Mouse (Mus musculus): Measurements from ENCODE around the gene Cenpl. TPM values are rescaled to one million over a fixed set of nuclear protein-coding genes. Genes with fewer than 3 reads are reported as not detected.

Gene Cenpl
- polyA plus RNA-seq, 1 experiment from 2014 or later, result 25.7 TPM

DNA sequence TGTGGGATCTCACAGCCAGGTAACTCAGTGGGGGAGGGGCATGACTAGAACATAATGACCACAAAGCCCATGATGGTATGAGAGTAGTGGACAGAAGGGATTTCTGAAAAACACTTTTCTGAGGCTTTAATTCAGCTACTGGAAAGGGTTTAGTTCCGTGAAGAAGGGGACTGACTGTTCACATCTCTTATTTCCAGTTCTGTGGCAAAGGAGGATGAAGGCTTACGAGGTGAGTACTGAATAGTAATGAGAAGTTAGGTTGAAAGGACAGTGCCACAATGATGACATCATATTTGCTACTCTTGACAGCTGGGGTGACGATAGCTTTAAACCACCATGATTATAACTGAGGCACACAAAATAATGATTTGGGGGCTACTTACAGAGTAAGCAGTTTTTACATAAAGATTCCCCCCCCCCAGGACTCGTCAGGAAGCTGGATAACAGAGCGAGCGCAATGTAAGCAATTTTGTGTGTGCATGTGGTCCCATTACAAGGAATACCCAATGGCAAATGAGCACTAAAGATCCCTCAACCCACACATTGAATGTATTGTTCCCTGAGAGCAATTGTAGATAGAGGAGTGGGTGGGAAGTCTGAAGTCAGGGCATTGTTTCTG lies 34.6 kb upstream of the Cenpl start:
- H3K9ac ChIP-seq, result peak overlapping the region; percentile 59
- H3K9me3 ChIP-seq, result no peaks in the 10 kb centered on the region
- 0% methylated on average over 6 of the region's 6 CpGs for WGBS
- no peak for ATAC-seq (ENCODE audit: insufficient read depth, low FRiP score, low read depth)
- H3K27me3 ChIP-seq (replicated peaks), result no peaks in the 10 kb centered on the region
- H3K4me3 ChIP-seq (replicated peaks), result peak overlapping the region; percentile 81
- H3K4me2 ChIP-seq, result peak overlapping the region; percentile 70
- H3K36me3 ChIP-seq, result peaks cover 11% of the 10 kb centered on the region
- peak overlapping the region; percentile 85 for H3K27ac ChIP-seq
- H3K4me1 ChIP-seq, result peaks cover 11% of the 10 kb centered on the region; the same call in 1 of the 2 replicates

DNA sequence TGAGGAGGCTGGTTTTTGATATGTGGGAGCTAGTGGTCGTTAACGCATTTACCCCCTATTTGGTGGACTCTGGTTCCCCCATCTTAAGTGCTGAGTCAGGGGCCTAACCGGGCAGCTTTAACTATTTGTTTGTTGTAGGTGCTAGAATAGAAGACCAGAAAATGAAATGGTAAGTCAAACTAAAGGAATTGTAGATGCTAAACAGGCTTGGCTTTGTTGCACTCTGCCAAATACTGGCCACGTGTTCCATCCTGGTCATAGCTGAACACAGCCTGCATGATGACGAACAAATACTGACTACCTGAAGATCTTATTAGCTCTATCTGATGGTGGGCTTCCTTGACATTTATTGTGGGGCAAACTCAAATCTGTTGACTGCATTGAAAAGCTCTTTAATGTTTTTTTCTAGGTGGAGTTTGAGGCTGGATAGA lies 34.1 kb upstream of the Cenpl start:
- H3K27me3 ChIP-seq (replicated peaks), result no peaks in the 10 kb centered on the region
- peak overlapping the region; percentile 59 for H3K9ac ChIP-seq
- peak overlapping the region; percentile 70 for H3K4me2 ChIP-seq
- peak overlapping the region; percentile 85 for H3K27ac ChIP-seq
- peaks cover 11% of the 10 kb centered on the region for H3K36me3 ChIP-seq
- no peaks in the 10 kb centered on the region for H3K9me3 ChIP-seq
- whole genome bisulfite sequencing, result 0% methylated on average over 5 of the region's 5 CpGs
- no peak for ATAC-seq (ENCODE audit: insufficient read depth, low FRiP score, low read depth)
- H3K4me1 ChIP-seq, result peaks cover 11% of the 10 kb centered on the region; the same call in 1 of the 2 replicates
- peak overlapping the region; percentile 81 for H3K4me3 ChIP-seq (replicated peaks)

DNA sequence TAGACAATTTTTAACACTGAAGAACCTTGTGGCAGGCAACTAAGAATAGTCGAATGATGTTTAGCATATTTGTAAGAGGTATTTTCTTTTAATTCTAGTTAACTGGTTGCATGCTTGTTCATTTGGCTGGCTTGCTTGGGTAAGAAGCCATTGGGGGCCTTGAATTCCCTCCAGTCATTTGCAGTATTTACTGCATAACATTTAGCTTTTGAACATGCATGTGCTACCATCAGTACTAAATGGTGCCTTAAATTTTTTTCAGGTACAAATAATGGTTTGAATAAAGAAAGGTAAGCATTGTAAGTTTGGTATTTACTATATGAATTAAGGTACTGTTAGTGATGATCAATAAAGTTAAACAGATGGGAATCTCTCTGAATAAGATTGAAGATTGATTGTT lies 33.5 kb upstream of the Cenpl start:
- H3K27ac ChIP-seq, result peak overlapping the region; percentile 85; the same call in 1 of the 2 replicates

DNA sequence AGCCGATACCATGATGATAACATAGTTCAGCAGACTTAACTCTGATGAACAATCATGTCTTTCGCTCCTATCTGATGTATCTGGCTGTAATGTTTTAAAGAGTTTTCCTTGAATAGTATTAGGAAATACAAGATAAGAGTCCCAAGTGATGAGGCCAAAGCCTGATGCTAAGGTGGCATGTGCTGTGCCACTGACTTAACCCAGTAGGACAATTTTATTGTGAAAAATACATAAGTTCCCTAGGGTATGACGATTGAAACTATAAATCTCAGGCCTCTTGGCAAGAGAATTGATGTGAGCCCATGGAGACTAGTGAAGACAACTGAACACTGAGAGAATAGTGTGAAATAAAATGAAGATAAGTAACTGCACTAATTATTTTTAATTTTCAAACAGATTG lies 32.9 kb upstream of the Cenpl start:
- H3K27me3 ChIP-seq (replicated peaks), result no peaks in the 10 kb centered on the region
- 16% methylated on average over 3 of the region's 3 CpGs for WGBS
- H3K27ac ChIP-seq, result no peak overlapping the region

More for the DNA sequence above, 33.5 kb upstream of the Cenpl start:
- WGBS, result 2% methylated on average over 1 of the region's 1 CpGs
- no peak for ATAC-seq (ENCODE audit: insufficient read depth, low FRiP score, low read depth)
- Histone ChIP-seq H3K4me2 (peak overlapping the region; percentile 70), H3K4me1 (peaks cover 11% of the 10 kb centered on the region; the same call in 1 of the 2 replicates), H3K4me3 (replicated peaks) (peak overlapping the region; percentile 81), H3K36me3 (peaks cover 8% of the 10 kb centered on the region), H3K27me3 (replicated peaks) (no peaks in the 10 kb centered on the region), H3K9me3 (no peaks in the 10 kb centered on the region), H3K9ac (peak overlapping the region; percentile 59; the same call in 1 of the 2 replicates)

DNA sequence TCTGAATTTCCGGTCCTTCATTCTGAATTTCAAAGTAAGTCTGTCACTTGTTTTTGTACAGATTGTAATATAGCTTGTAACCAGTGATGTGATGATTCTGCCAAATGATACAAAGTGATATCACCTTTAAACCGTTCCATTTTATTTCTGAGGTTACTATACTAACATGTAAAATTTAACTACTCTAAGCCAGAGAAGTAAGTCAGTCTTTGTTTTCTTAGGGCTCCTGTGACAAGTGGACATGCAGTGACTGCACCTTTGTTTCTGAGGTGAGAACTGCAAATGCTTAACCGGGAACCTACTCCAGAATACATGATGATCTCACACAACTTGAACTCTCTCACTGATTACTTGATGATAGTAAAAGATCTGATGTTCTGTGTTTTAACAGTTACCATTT lies 32.5 kb upstream of the Cenpl start:
- no peak for ATAC-seq (ENCODE audit: insufficient read depth, low FRiP score, low read depth)
- Histone ChIP-seq H3K27ac (no peak overlapping the region), H3K9ac (no peak overlapping the region), H3K4me2 (peak overlapping the region; percentile 46), H3K27me3 (replicated peaks) (no peaks in the 10 kb centered on the region), H3K36me3 (peaks cover 6% of the 10 kb centered on the region), H3K4me3 (replicated peaks) (no peak overlapping the region), H3K4me1 (peaks cover 11% of the 10 kb centered on the region; the same call in 1 of the 2 replicates), H3K9me3 (no peaks in the 10 kb centered on the region)
- WGBS, result 38% methylated on average over 3 of the region's 3 CpGs

More for the DNA sequence above, 32.9 kb upstream of the Cenpl start:
- Histone ChIP-seq H3K9ac (peak overlapping the region; percentile 20; the same call in 1 of the 2 replicates), H3K4me1 (peaks cover 11% of the 10 kb centered on the region; the same call in 1 of the 2 replicates), H3K36me3 (peaks cover 6% of the 10 kb centered on the region), H3K9me3 (no peaks in the 10 kb centered on the region), H3K4me2 (peak overlapping the region; percentile 46), H3K4me3 (replicated peaks) (peak overlapping the region; percentile 30)
- no peak for ATAC-seq (ENCODE audit: insufficient read depth, low FRiP score, low read depth)

DNA sequence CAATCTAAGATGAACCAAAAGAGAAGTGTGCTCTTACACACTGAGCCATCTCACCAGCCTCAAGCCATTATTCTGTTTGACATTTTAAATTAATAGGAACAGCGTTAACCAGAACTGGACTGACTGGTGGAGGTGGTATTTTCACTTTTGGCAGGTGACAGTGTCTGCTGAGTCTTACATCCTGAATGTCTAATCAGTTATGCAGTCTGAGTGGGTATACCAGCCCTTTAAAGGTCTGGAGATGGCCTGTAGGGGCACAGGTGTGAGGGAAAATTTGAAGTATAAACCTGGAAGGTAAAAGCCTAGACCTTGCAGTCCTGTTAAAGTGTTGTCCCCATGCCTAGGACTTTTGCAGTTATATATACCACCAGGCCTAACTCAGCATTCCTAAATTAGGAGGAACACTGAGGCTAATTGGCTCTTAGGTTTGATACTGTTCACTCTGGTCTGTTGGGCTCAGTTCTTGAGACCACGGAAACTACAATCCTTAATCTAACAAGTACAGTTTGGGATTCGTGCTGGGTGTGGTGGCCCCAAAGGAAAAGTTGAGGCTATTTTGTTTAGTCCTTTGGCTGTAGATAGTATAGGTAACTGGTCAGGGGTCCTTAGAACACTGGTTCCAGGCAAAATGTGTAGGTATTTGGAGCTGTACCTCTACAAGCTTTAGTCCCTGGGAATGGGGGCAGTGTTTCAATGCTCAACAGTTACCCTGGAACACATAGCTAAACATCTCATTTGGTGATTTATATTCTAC lies 31.4 kb upstream of the Cenpl start:
- no peak overlapping the region for H3K4me3 ChIP-seq (replicated peaks)
- peaks cover 6% of the 10 kb centered on the region for H3K36me3 ChIP-seq
- no peak for ATAC-seq (ENCODE audit: insufficient read depth, low FRiP score, low read depth)
- H3K27me3 ChIP-seq (replicated peaks), result no peaks in the 10 kb centered on the region
- no peak overlapping the region for H3K4me2 ChIP-seq
- H3K4me1 ChIP-seq, result peaks cover under 1% of the 10 kb centered on the region; the same call in 1 of the 2 replicates
- no peak overlapping the region for H3K9ac ChIP-seq
- H3K9me3 ChIP-seq, result no peaks in the 10 kb centered on the region
- peak overlapping the region; percentile 63; the same call in 1 of the 2 replicates for H3K27ac ChIP-seq
- 12% methylated on average over 3 of the region's 3 CpGs for WGBS

DNA sequence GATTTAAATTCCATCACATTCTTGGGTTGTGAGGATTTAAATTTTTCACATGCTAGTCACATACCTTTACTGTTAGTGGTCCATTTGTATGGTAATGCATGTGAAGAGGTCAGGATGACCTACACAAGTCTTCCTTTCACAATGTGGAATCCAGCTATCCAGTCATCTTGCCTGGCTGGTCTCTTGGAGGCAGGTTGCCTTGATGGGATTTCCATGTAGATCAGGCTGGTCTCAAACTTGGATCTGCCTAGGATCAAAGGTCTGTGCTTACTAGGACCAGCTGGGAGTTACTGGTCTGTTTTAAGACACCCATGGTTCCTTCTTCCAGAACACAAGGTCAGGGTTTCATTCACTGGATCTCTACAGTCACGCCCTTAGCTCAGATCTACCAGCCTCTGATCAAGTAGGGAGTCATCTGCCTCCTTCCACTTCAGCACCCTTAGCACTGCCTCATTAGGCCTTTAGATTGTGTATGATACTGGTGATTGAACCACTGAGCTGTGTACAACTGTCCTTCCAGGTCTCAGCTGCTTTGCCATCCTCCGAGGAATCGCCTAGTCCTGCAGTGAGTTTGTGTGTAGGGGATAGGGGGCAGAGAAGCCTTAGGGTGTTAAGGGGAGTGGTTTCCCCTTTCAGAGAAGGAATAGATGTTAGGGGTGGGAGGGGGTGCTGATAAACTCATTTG lies 30.6 kb upstream of the Cenpl start:
- Histone ChIP-seq H3K36me3 (peaks cover 6% of the 10 kb centered on the region), H3K27me3 (replicated peaks) (no peaks in the 10 kb centered on the region), H3K4me2 (no peak overlapping the region), H3K27ac (peak overlapping the region; percentile 63), H3K4me1 (no peaks in the 10 kb centered on the region; the same call in 1 of the 2 replicates), H3K9me3 (no peaks in the 10 kb centered on the region), H3K4me3 (replicated peaks) (no peak overlapping the region), H3K9ac (no peak overlapping the region)
- ATAC-seq (ENCODE audit: insufficient read depth, low FRiP score, low read depth), result peak; percentile 32
- WGBS, result 9% methylated on average over 3 of the region's 3 CpGs

DNA sequence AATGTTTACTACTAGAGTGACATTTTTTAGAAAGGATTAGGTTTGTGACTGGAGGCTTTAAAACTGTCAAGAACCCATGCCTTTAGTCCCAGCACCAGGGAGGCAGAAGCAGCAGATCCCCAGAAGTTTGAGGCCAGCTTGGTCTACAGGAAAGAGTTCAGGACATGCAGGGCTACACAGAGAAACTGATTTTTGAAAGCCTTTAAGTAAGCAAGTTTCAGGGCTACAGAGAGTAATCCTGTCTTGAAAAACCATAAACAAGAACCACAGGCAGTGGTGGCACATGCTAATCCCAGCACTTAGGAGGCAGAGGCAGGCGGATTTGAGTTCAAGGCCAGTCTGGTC lies 30.1 kb upstream of the Cenpl start:
- no peaks in the 10 kb centered on the region for H3K9me3 ChIP-seq
- H3K4me2 ChIP-seq, result no peak overlapping the region
- ATAC-seq (ENCODE audit: insufficient read depth, low FRiP score, low read depth), result no peak
- H3K27ac ChIP-seq, result peak overlapping the region; percentile 63; the same call in 1 of the 2 replicates
- H3K4me1 ChIP-seq, result no peaks in the 10 kb centered on the region; the same call in 1 of the 2 replicates
- H3K36me3 ChIP-seq, result peaks cover 6% of the 10 kb centered on the region
- no peaks in the 10 kb centered on the region for H3K27me3 ChIP-seq (replicated peaks)
- 44% methylated on average over 1 of the region's 1 CpGs for WGBS
- H3K4me3 ChIP-seq (replicated peaks), result no peak overlapping the region
- H3K9ac ChIP-seq, result no peak overlapping the region

DNA sequence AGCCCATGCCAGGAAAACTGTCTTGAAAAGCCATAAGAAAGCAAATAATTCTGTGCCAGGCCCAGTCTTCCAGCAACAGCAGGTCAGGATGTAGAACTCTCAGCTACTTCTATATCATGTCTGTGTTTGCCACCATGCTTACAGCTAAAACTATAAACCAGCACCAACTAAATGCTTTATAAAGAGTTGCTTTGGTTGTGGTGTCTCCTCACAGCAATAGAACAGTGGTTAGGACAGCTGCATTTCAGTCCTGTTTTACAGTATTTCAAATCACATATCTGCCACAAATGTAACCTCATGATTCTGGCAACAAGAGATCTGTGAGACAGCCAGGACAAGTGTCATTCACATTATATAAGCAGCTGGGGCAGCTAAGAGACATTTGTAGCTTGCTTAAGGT lies 29.7 kb upstream of the Cenpl start:
- Histone ChIP-seq H3K4me1 (no peaks in the 10 kb centered on the region; the same call in 1 of the 2 replicates), H3K4me3 (replicated peaks) (no peak overlapping the region), H3K36me3 (peaks cover 7% of the 10 kb centered on the region), H3K4me2 (no peak overlapping the region), H3K9ac (no peak overlapping the region), H3K27ac (peak overlapping the region; percentile 63; the same call in 1 of the 2 replicates), H3K27me3 (replicated peaks) (no peaks in the 10 kb centered on the region), H3K9me3 (no peaks in the 10 kb centered on the region)
- ATAC-seq (ENCODE audit: insufficient read depth, low FRiP score, low read depth), result no peak

DNA sequence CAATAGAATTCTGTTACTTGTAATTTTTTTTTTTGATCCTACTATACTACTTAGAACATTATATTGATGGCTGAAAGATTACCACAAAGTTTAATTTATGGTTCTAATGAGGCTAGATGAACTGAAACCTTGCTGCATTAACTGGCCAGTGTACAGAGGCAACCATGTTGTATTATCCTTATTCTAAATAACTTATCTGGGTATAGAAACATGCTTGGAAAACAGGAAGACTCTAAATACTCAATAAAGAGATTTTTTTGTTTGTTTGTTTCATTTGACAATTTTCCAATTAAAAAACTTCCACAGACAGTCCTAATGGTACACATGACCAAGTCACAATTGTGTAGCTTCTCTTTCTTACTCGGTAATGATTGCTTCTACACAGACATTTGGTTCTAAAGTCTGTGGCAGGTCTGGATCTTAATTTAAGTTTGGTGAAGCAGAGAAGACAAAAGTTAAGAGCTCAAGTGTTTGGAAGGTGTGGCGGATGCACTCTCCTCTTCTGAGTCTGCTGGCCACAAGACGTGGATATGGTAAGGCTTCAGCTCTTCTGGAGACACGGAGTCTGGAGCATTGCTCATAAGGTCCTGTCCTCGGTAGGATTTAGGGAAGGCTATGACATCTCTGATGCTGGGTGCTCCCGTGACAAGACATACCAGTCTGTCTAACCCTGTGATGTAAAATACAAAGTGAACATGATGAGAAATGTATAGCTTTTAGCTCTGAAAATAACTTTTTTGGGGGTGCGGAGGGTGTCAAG lies 29.1 kb upstream of the Cenpl start:
- Histone ChIP-seq H3K4me1 (no peaks in the 10 kb centered on the region; the same call in 1 of the 2 replicates), H3K4me3 (replicated peaks) (no peak overlapping the region), H3K27ac (no peak overlapping the region), H3K9ac (no peak overlapping the region), H3K27me3 (replicated peaks) (no peaks in the 10 kb centered on the region), H3K36me3 (peaks cover 13% of the 10 kb centered on the region), H3K9me3 (no peaks in the 10 kb centered on the region), H3K4me2 (no peak overlapping the region)
- ATAC-seq (ENCODE audit: insufficient read depth, low FRiP score, low read depth), result no peak
- 89% methylated on average over 7 of the region's 7 CpGs for WGBS

DNA sequence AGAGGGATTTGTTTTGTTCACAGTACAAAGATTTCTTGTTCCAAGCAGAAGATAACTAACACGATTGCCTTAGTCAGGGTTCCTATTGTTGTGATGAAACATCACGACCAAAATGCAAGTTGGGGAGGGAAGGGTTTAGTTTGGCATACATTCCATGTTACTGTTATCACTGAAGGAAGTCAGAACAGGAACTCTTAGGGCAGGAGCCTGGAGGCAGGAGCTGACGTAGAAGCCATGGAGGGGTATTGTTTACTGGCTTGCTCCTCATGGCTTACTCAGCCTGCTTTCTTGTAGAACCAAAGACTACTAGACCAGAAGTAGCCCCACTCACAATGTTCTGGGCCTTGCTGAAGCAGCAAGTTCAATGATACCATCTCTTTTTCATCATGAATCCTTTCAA lies 23.5 kb upstream of the Cenpl start:
- no peaks in the 10 kb centered on the region for H3K9me3 ChIP-seq
- ATAC-seq (ENCODE audit: insufficient read depth, low FRiP score, low read depth), result no peak
- H3K27me3 ChIP-seq (replicated peaks), result no peaks in the 10 kb centered on the region
- H3K36me3 ChIP-seq, result peaks cover 10% of the 10 kb centered on the region; the same call in 1 of the 2 replicates
- H3K4me2 ChIP-seq, result no peak overlapping the region
- 75% methylated on average over 3 of the region's 3 CpGs for WGBS
- H3K27ac ChIP-seq, result no peak overlapping the region
- H3K9ac ChIP-seq, result no peak overlapping the region
- no peak overlapping the region for H3K4me3 ChIP-seq (replicated peaks)
- H3K4me1 ChIP-seq, result no peaks in the 10 kb centered on the region
